Mouse (Mus musculus): ENCODE data around the gene Tmem234.

GRCm38 (mm10) chr4:129585773-129586172 is 14.7 kb upstream of the Tmem234 start:
- TF ChIP-seq EP300 (IDR thresholded peaks at IDR 0.05; ENCODE audit: low read depth) = no peak
- no peak for TF ChIP-seq CTCF (IDR thresholded peaks at IDR 0.05; ENCODE audit: low read depth)

Measured in liver, embryonic 14.5 days (tissue).